ENCODE assay signal across 24 mouse cellular contexts in the genomic region with DNA sequence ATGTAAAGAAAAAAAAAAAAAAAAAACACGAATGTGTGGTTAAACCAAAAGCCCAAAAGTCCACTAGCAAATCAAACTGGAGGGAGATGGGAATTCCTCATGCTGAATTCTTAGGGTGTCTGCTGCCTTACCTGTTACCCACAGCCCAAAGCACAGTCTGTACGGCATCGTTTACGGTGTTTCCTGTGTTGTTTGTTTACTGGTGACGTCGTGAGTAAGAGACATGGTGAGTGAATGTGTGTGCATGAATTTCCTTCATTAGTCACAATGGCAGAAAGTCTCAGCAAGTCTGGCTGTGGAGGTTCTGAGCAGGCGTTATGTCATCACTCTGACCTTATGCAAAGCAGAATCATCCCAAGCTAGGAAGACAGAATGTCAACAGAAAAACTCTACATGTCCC. TPM values are rescaled to one million over a fixed set of nuclear protein-coding genes. Genes with fewer than 3 reads are reported as not detected.
DNase-seq lines count a peak whose midpoint lies in the region; ATAC-seq and TF ChIP-seq lines count a peak whose summit lies in the region.
"Had no signal": no experiment of that assay in that cellular context is flagged by ENCODE, and none has a peak within 500 bp of the region (broad histone marks: within the 10 kb centered on the region; RNA-seq: fewer than 3 reads in every experiment).

No protein-coding gene starts in this region.

- H3K27ac ChIP-seq in heart, embryonic 10.5 days: peak overlapping the region; percentile 16; the same call in 1 of the 2 replicates
- H3K27ac ChIP-seq in liver, embryonic 15.5 days (replicated peaks): no peak overlapping the region
- no peak overlapping the region for H3K27ac ChIP-seq in midbrain, embryonic 11.5 days (ENCODE audit: low read depth, low read length)
- no peak overlapping the region for H3K27ac ChIP-seq in midbrain, embryonic 10.5 days (replicated peaks)
- no peak overlapping the region for H3K27ac ChIP-seq in stomach, postnatal 0 days (replicated peaks)
- H3K27ac ChIP-seq: forebrain, embryonic 10.5 days; forebrain, embryonic 13.5 days; hindbrain, embryonic 12.5 days; hindbrain, embryonic 15.5 days had no signal

- TF ChIP-seq EP300 in stomach, postnatal 0 days (optimal IDR thresholded peaks at IDR 0.05): no peak

- H3K4me1 ChIP-seq in heart, embryonic 10.5 days: peaks cover 27% of the 10 kb centered on the region; the same call in 1 of the 2 replicates
- H3K4me1 ChIP-seq in liver, embryonic 15.5 days (replicated peaks): no peaks in the 10 kb centered on the region
- H3K4me1 ChIP-seq in midbrain, embryonic 11.5 days (ENCODE audit: control insufficient read depth, insufficient read depth, low read length): no peaks in the 10 kb centered on the region
- 0 out of 2 replicates have a peak, but pooled peaks cover 3% of the 10 kb centered on the region for H3K4me1 ChIP-seq in midbrain, embryonic 10.5 days
- H3K4me1 ChIP-seq in stomach, postnatal 0 days (replicated peaks; ENCODE audit: control insufficient read depth, insufficient read depth): no peaks in the 10 kb centered on the region
- H3K4me1 ChIP-seq: forebrain, embryonic 13.5 days; hindbrain, embryonic 12.5 days; hindbrain, embryonic 15.5 days had no signal

- WGBS in heart, embryonic 10.5 days: 66% methylated on average over 7 of the region's 7 CpGs
- WGBS in liver, embryonic 15.5 days (ENCODE audit: insufficient replicate concordance): 51% methylated on average over 7 of the region's 7 CpGs
- WGBS in midbrain, embryonic 11.5 days: 83% methylated on average over 7 of the region's 7 CpGs
- 85% methylated on average over 7 of the region's 7 CpGs for WGBS in midbrain, embryonic 10.5 days
- WGBS in stomach, postnatal 0 days: 73% methylated on average over 7 of the region's 7 CpGs

- no peak for TF ChIP-seq CTCF in stomach, postnatal 0 days (IDR thresholded peaks at IDR 0.05; ENCODE audit: low read depth)

- intact Hi-C loops in heart, postnatal 25 days (cut with DNase I): no loop called here

- H3K9me3 ChIP-seq in heart, embryonic 10.5 days: no peaks in the 10 kb centered on the region
- no peaks in the 10 kb centered on the region for H3K9me3 ChIP-seq in liver, embryonic 15.5 days (replicated peaks)
- no peaks in the 10 kb centered on the region for H3K9me3 ChIP-seq in midbrain, embryonic 11.5 days (ENCODE audit: control insufficient read depth, low read length)
- no peaks in the 10 kb centered on the region for H3K9me3 ChIP-seq in midbrain, embryonic 10.5 days (replicated peaks)
- no peaks in the 10 kb centered on the region for H3K9me3 ChIP-seq in stomach, postnatal 0 days (ENCODE audit: control insufficient read depth, low read length)
- H3K9me3 ChIP-seq: forebrain, embryonic 10.5 days; forebrain, embryonic 13.5 days; heart, embryonic 12.5 days; heart, embryonic 15.5 days; hindbrain, embryonic 12.5 days; hindbrain, embryonic 15.5 days had no signal

- H3K36me3 ChIP-seq in heart, embryonic 10.5 days: no peaks in the 10 kb centered on the region
- H3K36me3 ChIP-seq in liver, embryonic 15.5 days (replicated peaks): no peaks in the 10 kb centered on the region
- H3K36me3 ChIP-seq in midbrain, embryonic 11.5 days (ENCODE audit: control insufficient read depth, insufficient read depth, low read length): no peaks in the 10 kb centered on the region
- H3K36me3 ChIP-seq in midbrain, embryonic 10.5 days: no peaks in the 10 kb centered on the region
- no peaks in the 10 kb centered on the region for H3K36me3 ChIP-seq in stomach, postnatal 0 days (ENCODE audit: control insufficient read depth, insufficient read depth, low read length)
- H3K36me3 ChIP-seq: forebrain, embryonic 10.5 days; heart, embryonic 12.5 days; heart, embryonic 15.5 days; hindbrain, embryonic 12.5 days; hindbrain, embryonic 15.5 days had no signal

- ATAC-seq in liver, embryonic 15.5 days (ENCODE audit: insufficient read depth): 0 out of 2 replicates have a peak, but pooled peaks have one; percentile 25
- ATAC-seq in midbrain, embryonic 11.5 days (ENCODE audit: low FRiP score): no peak
- peak; percentile 80 for ATAC-seq in stomach, postnatal 0 days (ENCODE audit: low FRiP score, low TSS enrichment)
- ATAC-seq: forebrain, embryonic 13.5 days; forebrain, embryonic 16.5 days had no signal

- H3K27me3 ChIP-seq in heart, embryonic 10.5 days (ENCODE audit: insufficient read depth, poor library complexity, severe bottlenecking): no peaks in the 10 kb centered on the region
- H3K27me3 ChIP-seq in liver, embryonic 15.5 days: no peaks in the 10 kb centered on the region
- H3K27me3 ChIP-seq in midbrain, embryonic 11.5 days (ENCODE audit: control insufficient read depth, insufficient read depth, low read length): no peaks in the 10 kb centered on the region
- H3K27me3 ChIP-seq in midbrain, embryonic 10.5 days (ENCODE audit: low read depth, poor library complexity, severe bottlenecking): peaks cover 5% of the 10 kb centered on the region; the same call in 1 of the 2 replicates
- H3K27me3 ChIP-seq in stomach, postnatal 0 days (ENCODE audit: control insufficient read depth, insufficient read depth, low read length): no peaks in the 10 kb centered on the region
- H3K27me3 ChIP-seq: forebrain, embryonic 13.5 days; heart, embryonic 12.5 days; heart, embryonic 15.5 days; hindbrain, embryonic 12.5 days; hindbrain, embryonic 15.5 days had no signal

- H3K4me3 ChIP-seq in heart, embryonic 10.5 days: no peak overlapping the region
- no peak overlapping the region for H3K4me3 ChIP-seq in liver, embryonic 15.5 days (replicated peaks)
- H3K4me3 ChIP-seq in midbrain, embryonic 11.5 days (ENCODE audit: low read depth, low read length): no peak overlapping the region
- no peak overlapping the region for H3K4me3 ChIP-seq in midbrain, embryonic 10.5 days
- no peak overlapping the region for H3K4me3 ChIP-seq in stomach, postnatal 0 days (ENCODE audit: low read depth, low read length)
- H3K4me3 ChIP-seq: forebrain, embryonic 10.5 days; forebrain, embryonic 13.5 days; heart, embryonic 12.5 days; heart, embryonic 15.5 days; hindbrain, embryonic 12.5 days; hindbrain, embryonic 15.5 days had no signal

- H3K4me2 ChIP-seq in liver, embryonic 15.5 days: no peak overlapping the region
- H3K4me2 ChIP-seq in midbrain, embryonic 11.5 days: no peak overlapping the region
- H3K4me2 ChIP-seq in stomach, postnatal 0 days (replicated peaks; ENCODE audit: low read depth): no peak overlapping the region
- H3K4me2 ChIP-seq: forebrain, embryonic 13.5 days; hindbrain, embryonic 12.5 days; hindbrain, embryonic 15.5 days had no signal

- DNase-seq in heart, embryonic 10.5 days (ENCODE audit: low spot score): no peak
- no peak for DNase-seq in heart, postnatal 25 days (ENCODE audit: low spot score)
- no peak for DNase-seq in liver
- DNase-seq in midbrain, embryonic 11.5 days (ENCODE audit: low spot score, missing footprints): peak; percentile 21
- no peak for DNase-seq in midbrain, embryonic 10.5 days (ENCODE audit: low spot score)
- DNase-seq in stomach, postnatal 0 days (ENCODE audit: low spot score): no peak
- no peak for DNase-seq in spleen, postnatal 36 days (ENCODE audit: low spot score in 2 of 2)
- DNase-seq: adrenal gland, adult 8-10 months; adrenal gland, postnatal 25 days; cerebellum, adult 11-12 months; cerebellum, adult 8-10 months; cerebellum, postnatal 14 days; gastrocnemius, postnatal 10 days; gastrocnemius, postnatal 36 days; heart, adult 2 months; heart, postnatal 14 days had no signal

- no peak overlapping the region for H3K9ac ChIP-seq in liver, embryonic 15.5 days
- H3K9ac ChIP-seq in midbrain, embryonic 11.5 days (ENCODE audit: low read length): no peak overlapping the region
- no peak overlapping the region for H3K9ac ChIP-seq in stomach, postnatal 0 days (ENCODE audit: low read length)
- H3K9ac ChIP-seq: forebrain, embryonic 13.5 days; heart, embryonic 12.5 days; heart, embryonic 15.5 days; hindbrain, embryonic 12.5 days; hindbrain, embryonic 15.5 days had no signal

RNA-seq across cellular contexts. Expression of a gene that starts 38.1 kb away (rescaled TPM):
- polyA plus RNA-seq in heart, embryonic 10.5 days (2016; fragmentation: Nextera tagmentation; extraction: Ambion mirVana): 56.1 and 63.8 TPM in 2 replicates
- 10 to 100 TPM; 47.7 to 55.1 TPM for total RNA-seq in heart, postnatal 25 days (2021)
- polyA plus RNA-seq in liver, embryonic 15.5 days (2015; fragmentation: Nextera tagmentation; extraction: Ambion mirVana): 20.6 and 21.3 TPM in 2 replicates
- polyA plus RNA-seq in midbrain, embryonic 11.5 days (2014; fragmentation: Nextera tagmentation; extraction: Ambion mirVana): 54.6 and 59.5 TPM in 2 replicates
- 53.5 and 63.0 TPM in 2 replicates for polyA plus RNA-seq in midbrain, embryonic 10.5 days (2016; fragmentation: Nextera tagmentation; extraction: Ambion mirVana)
- polyA plus RNA-seq in stomach, postnatal 0 days (2015; fragmentation: Nextera tagmentation; extraction: Ambion mirVana): 116 and 127 TPM in 2 replicates
